Mouse (Mus musculus): ENCODE data around the gene Plxnc1.

- no peak for TF ChIP-seq CTCF (IDR thresholded peaks at IDR 0.05; ENCODE audit: control insufficient read depth, insufficient read depth, insufficient read length)
- no peak for TF ChIP-seq MAX (IDR thresholded peaks at IDR 0.05)
- TF ChIP-seq MYOD1 (IDR thresholded peaks at IDR 0.05; ENCODE audit: control insufficient read depth, insufficient read length, low read depth) = no peak
Measured at GRCm38 (mm10) chr10:94970221-94970620, 25.6 kb upstream of the Plxnc1 start.

All from C2C12 (cell line).